Mouse (Mus musculus): ENCODE measurements at regions not wholly inside any gene's neighbourhood (a gene's known extent, or its start where the extent isn't known, plus 50 kb on each side); places are given as distances from the start of the nearest gene placed in this dataset.
A peak's percentile ranks its signal among the peaks of the same experiment; 100 is the strongest.

DNA sequence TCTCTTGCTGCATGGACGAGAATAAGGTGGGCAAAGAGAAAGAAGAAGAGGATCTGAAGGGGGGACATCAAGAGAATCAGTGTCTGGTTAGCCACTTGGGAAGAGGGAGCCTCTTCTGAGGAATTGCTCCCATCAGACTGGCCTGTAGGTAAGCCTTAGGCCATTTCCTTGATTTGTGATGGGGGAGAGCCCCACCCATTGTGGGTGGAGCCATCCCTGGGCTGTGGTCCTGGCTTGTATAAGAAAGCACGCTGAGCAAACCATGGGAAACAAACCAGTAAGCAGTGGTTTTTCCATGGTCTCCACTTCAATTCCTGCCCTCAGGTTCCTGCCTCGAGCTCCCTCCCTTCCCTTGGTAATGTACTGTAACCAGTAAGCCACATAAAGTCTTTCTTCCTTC, 57.7 kb upstream of the Sez6l start:
- DNase-seq: no peak

- DNase-seq: peak in 1 of 2 experiments; percentile 15
Observed at GRCm38 (mm10) chr5:112631766-112632165, 54.8 kb upstream of the Sez6l start.

DNA sequence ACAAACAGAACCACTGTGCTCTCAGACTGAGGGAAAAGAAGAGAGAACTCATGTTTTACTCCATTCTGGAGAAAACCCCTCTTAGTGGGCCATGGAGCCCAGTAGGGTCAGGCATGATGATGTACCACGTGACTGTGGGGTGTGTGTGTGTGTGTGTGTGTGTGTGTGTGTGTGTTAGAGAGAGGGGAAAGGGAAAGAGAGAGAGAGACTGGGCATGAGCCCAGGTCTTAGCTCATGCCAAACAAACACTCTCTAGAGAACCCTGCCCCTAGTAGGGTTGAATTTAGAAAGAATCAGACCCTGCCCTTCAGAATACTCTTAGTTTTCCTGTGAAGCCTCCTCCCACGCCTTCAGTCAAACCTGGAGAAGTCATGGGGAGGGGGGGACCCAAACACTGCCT, 52.7 kb upstream of the Sez6l start:
- no peak for DNase-seq

GRCm38 (mm10) chr5:112628073-112628790, 51.2 kb upstream of the Sez6l start:
- no peak for DNase-seq

GRCm38 (mm10) chr5:112627305-112627704, 50.3 kb upstream of the Sez6l start:
- DNase-seq: no peak
